31 mouse cellular contexts compared by ENCODE assay signal in genomic region chr10:117463636-117464035, GRCm38 (mm10).
"Had no signal": no experiment of that assay in that cellular context is flagged by ENCODE, and none has a peak within 500 bp of the region (broad histone marks: within the 10 kb centered on the region; RNA-seq: fewer than 3 reads in every experiment).

No protein-coding gene starts in this region.

- DNase-seq: left cerebral cortex, postnatal 4 days; liver; liver, embryonic 13.5 days; liver, postnatal 0 days; lung, adult 18-20 months; lung, adult 2 months; lung, embryonic 14.5 days; lung, postnatal 10 days; lung, postnatal 14 days; lung, postnatal 36 days; lung, postnatal 4 days; midbrain, embryonic 14.5 days had no signal

- ATAC-seq: liver, embryonic 12.5 days; liver, postnatal 0 days; lung, postnatal 0 days; midbrain, embryonic 13.5 days; midbrain, embryonic 15.5 days; midbrain, embryonic 16.5 days had no signal

- H3K27ac ChIP-seq: limb, embryonic 10.5 days; limb, embryonic 12.5 days; limb, embryonic 13.5 days; limb, embryonic 15.5 days; liver, embryonic 12.5 days; liver, embryonic 13.5 days; liver, embryonic 14.5 days; liver, embryonic 15.5 days; lung, embryonic 15.5 days; macrophage; midbrain, embryonic 10.5 days; midbrain, embryonic 12.5 days; midbrain, embryonic 13.5 days; midbrain, embryonic 15.5 days had no signal

- H3K9me3 ChIP-seq: limb, embryonic 10.5 days; limb, embryonic 12.5 days; limb, embryonic 13.5 days; limb, embryonic 15.5 days; liver, embryonic 12.5 days; liver, embryonic 13.5 days; liver, embryonic 15.5 days; lung, embryonic 15.5 days; midbrain, embryonic 10.5 days; midbrain, embryonic 12.5 days; midbrain, embryonic 13.5 days; midbrain, embryonic 15.5 days had no signal

- H3K27me3 ChIP-seq: limb, embryonic 12.5 days; limb, embryonic 13.5 days; limb, embryonic 15.5 days; liver, embryonic 12.5 days; liver, embryonic 13.5 days; liver, embryonic 15.5 days; lung, embryonic 15.5 days; midbrain, embryonic 12.5 days; midbrain, embryonic 13.5 days; midbrain, embryonic 15.5 days had no signal

- H3K4me2 ChIP-seq: limb, embryonic 12.5 days; limb, embryonic 13.5 days; limb, embryonic 15.5 days; liver, embryonic 11.5 days; liver, embryonic 12.5 days; liver, embryonic 13.5 days; liver, embryonic 15.5 days; lung, embryonic 14.5 days; lung, embryonic 15.5 days; midbrain, embryonic 11.5 days; midbrain, embryonic 12.5 days; midbrain, embryonic 13.5 days; midbrain, embryonic 15.5 days had no signal

- H3K36me3 ChIP-seq: limb, embryonic 10.5 days; limb, embryonic 12.5 days; limb, embryonic 13.5 days; limb, embryonic 15.5 days; liver, embryonic 12.5 days; liver, embryonic 13.5 days; liver, embryonic 15.5 days; lung, embryonic 15.5 days; midbrain, embryonic 10.5 days; midbrain, embryonic 12.5 days; midbrain, embryonic 13.5 days; midbrain, embryonic 15.5 days had no signal

- H3K9ac ChIP-seq: limb, embryonic 12.5 days; limb, embryonic 13.5 days; limb, embryonic 15.5 days; liver, embryonic 12.5 days; liver, embryonic 13.5 days; liver, embryonic 14.5 days; liver, embryonic 15.5 days; liver, postnatal 0 days; lung, embryonic 14.5 days; lung, embryonic 15.5 days; midbrain, embryonic 12.5 days; midbrain, embryonic 13.5 days; midbrain, embryonic 15.5 days had no signal

- H3K4me1 ChIP-seq: limb, embryonic 10.5 days; limb, embryonic 12.5 days; limb, embryonic 15.5 days; midbrain, embryonic 10.5 days; midbrain, embryonic 12.5 days; midbrain, embryonic 13.5 days; midbrain, embryonic 15.5 days had no signal

- H3K4me3 ChIP-seq: limb, embryonic 10.5 days; limb, embryonic 12.5 days; limb, embryonic 13.5 days; limb, embryonic 15.5 days; liver, embryonic 12.5 days; liver, embryonic 13.5 days; liver, embryonic 15.5 days; lung, embryonic 15.5 days; megakaryocyte, embryonic 14.5 days; midbrain, embryonic 10.5 days; midbrain, embryonic 12.5 days; midbrain, embryonic 13.5 days; midbrain, embryonic 15.5 days; myocyte had no signal
